Mouse (Mus musculus) liver, postnatal 0 days (tissue): ENCODE results near the gene Ost4.

Experiments
- CTCF ChIP-seq: sonication (generic); IDR thresholded peaks from 2 replicates; pipeline ENCODE4 v1.5.1; 2016; ENCODE audit warnings: antibody characterized with exemption, low read depth
- EP300 ChIP-seq: IDR thresholded peaks from 2 replicates; pipeline ENCODE4 v1.6.1; 2016; ENCODE audit warnings: antibody characterized with exemption, low read depth, mild to moderate bottlenecking

- TF ChIP-seq CTCF (no peak), EP300 (no peak)
These were observed 45.0 kb upstream of the Ost4 start for GRCm38 (mm10) chr5:30952551-30952950.
